Mouse (Mus musculus) right cerebral cortex, adult 2 months (tissue): ENCODE measurements around the gene Gm36245.
"Not testable (repeated sequence)": the region's sequence is repeated elsewhere in the genome, so short reads cannot be mapped to it uniquely, and the experiment has no call there.

Experiments
- DNase-seq, 2 experiments: peaks; one replicate each; pipeline ENCODE4 v3.0.0; 2021 to 2022; ENCODE audit warnings: low spot score in 2 of 2

Gene Gm36245

GRCm38 (mm10) chr15:77598958-77599357 is at the start of gene Gm36245:
TSS of gene Gm36245 (plus strand) at chr15:77599258.
- no peak for DNase-seq

- no peak for DNase-seq
Observed at GRCm38 (mm10) chr15:77561792-77562191, 37.3 kb upstream of the Gm36245 start, which contains the start of gene 1700025B11Rik. TSS of gene 1700025B11Rik (minus strand) at chr15:77561892.

GRCm38 (mm10) chr15:77563219-77563618 is 35.8 kb upstream of the Gm36245 start:
- no peak for DNase-seq

GRCm38 (mm10) chr15:77578801-77579200 is 20.3 kb upstream of the Gm36245 start:
- no peak for DNase-seq

GRCm38 (mm10) chr15:77579311-77579710 is 19.7 kb upstream of the Gm36245 start:
- DNase-seq: no peak

- DNase-seq: peak; percentile 4 to 13
Observed at GRCm38 (mm10) chr15:77581681-77582080, 17.4 kb upstream of the Gm36245 start.

GRCm38 (mm10) chr15:77587026-77587425 is 12.0 kb upstream of the Gm36245 start:
- DNase-seq: no peak

GRCm38 (mm10) chr15:77588981-77589380 is 10.1 kb upstream of the Gm36245 start:
- DNase-seq: no peak

GRCm38 (mm10) chr15:77590881-77591280 is 8.2 kb upstream of the Gm36245 start:
- DNase-seq: no peak

GRCm38 (mm10) chr15:77593557-77593956 is 5.5 kb upstream of the Gm36245 start:
- DNase-seq: no peak

GRCm38 (mm10) chr15:77595961-77596360 is 3.1 kb upstream of the Gm36245 start, which contains the start of gene Apol10b:
TSS of gene Apol10b (minus strand) at chr15:77596125.
- DNase-seq: no peak

- DNase-seq: no peak
Observed at GRCm38 (mm10) chr15:77598429-77598828, 629 bp upstream of the Gm36245 start.

- DNase-seq: no peak
Observed at GRCm38 (mm10) chr15:77606069-77606468, 7.0 kb downstream of the Gm36245 start.

- no peak for DNase-seq
Observed at GRCm38 (mm10) chr15:77624710-77625109, 25.7 kb downstream of the Gm36245 start.

- DNase-seq: not testable (repeated sequence)
Observed at GRCm38 (mm10) chr15:77626471-77626870, 27.4 kb downstream of the Gm36245 start.

- DNase-seq: not testable (repeated sequence)
Observed at GRCm38 (mm10) chr15:77628647-77629046, 29.6 kb downstream of the Gm36245 start.

GRCm38 (mm10) chr15:77629822-77630221 is 30.8 kb downstream of the Gm36245 start:
- DNase-seq: not testable (repeated sequence)

GRCm38 (mm10) chr15:77643176-77643575 is 44.1 kb downstream of the Gm36245 start, which contains the start of gene Apol11b:
TSS of gene Apol11b (minus strand) at chr15:77643286.
- DNase-seq: not testable (repeated sequence)

GRCm38 (mm10) chr15:77651143-77651542 is 52.1 kb downstream of the Gm36245 start:
- DNase-seq: not testable (repeated sequence)
